Mouse (Mus musculus): ENCODE measurements around the gene Sorcs2.

Gene Sorcs2

DNA sequence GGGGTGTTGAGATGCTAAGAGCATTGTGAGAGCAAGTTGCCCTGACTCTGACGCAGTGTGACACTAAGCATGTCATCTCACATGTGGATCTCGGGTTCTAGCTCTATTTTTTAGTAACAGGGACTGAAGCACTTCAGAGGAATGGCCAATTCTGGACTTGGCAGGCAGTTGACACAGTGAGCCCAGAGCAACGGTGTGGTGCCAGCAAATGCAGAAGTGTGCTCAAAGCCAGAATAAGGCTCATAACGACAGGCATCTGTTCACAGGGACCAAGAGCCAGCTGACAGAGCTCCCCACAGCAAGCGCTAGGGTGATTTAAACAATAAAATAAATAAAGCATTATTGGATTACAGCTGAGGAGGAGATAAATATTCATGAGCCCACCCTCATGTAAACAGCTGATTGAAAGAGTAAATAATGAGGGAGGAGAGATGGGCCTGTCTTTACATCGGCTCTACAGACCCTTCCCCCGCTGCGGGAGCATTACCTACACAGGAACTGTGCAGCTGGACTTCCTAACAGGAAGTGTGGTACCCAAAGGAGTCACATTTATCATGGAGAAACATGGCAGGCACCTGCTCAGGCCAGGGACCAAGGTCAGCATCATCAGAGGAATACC, 267.4 kb downstream of the Sorcs2 start:
- in situ Hi-C loops (cut with MboI, MseI): no loop called here

DNA sequence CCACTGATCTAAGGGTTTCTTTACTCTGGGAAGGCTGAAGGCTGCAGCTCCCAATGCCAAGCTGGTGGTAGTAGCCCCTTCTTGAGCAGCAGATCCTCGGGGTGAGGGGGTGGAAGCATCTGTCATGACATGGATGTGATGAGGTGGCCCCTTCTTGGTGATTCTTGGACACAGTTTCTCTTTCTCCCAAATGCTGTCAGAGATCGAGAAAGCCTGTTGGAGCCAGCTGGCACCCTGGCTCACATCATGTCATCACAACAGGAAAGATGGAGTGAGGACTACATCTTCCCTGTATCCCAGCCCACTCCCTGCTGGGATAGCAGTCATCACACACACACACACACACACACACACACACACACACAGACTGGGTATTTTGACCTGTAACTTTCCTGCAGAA, 268.3 kb downstream of the Sorcs2 start:
- in situ Hi-C loops (cut with MboI, MseI): no loop called here

- in situ Hi-C loops (cut with MboI, MseI): no loop called here
Measured at GRCm38 (mm10) chr5:36128513-36128912, 269.4 kb downstream of the Sorcs2 start.

DNA sequence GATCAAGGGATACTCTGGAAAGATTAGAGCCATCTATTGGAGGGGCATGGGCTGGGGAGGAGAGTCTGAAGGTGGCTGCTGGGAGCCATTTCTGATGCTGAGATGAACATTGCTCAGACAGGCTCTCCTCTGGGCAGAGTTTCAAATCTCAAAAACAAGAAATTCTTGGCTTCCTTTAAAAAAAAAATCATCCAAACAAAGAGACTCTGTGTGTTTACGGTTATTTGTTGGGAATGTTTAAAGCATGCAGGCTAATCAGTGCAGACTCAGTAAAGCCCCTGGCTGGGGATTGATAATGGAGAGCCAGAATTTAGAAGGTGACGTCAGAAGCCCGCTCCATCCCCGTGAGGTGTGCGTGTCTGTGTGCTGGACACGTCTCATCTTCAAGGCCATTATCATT, 272.9 kb downstream of the Sorcs2 start:
- in situ Hi-C loops (cut with MboI, MseI): no loop called here

- in situ Hi-C loops (cut with MboI, MseI): no loop called here
Measured at GRCm38 (mm10) chr5:36122987-36123386, 275.0 kb downstream of the Sorcs2 start.

- in situ Hi-C loops (cut with MboI, MseI): no loop called here
Measured at GRCm38 (mm10) chr5:36120931-36121341, 277.0 kb downstream of the Sorcs2 start.

DNA sequence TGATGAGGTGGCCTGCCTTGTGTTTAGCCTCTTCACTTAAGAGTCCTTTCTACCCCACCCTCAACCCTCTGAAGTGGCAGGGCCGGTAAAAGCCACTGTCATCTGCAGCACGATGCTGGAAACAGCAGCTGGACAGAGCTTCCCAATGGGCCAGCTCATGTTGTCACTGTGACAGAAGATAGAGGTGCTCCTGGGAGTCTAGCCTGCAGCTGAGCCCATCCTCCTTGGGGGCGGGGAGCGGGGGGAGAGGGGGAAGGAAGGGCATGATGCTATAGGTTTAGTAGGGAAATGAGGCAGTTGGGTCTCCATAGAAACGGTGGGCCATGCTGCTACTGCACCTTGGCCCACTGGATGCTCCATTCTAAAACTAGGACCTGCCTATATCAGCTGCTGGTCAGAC, 279.9 kb downstream of the Sorcs2 start:
- in situ Hi-C loops (cut with MboI, MseI): loop anchor here (10.0 kb wide), 1 partner anchor 567 kb away; no protein-coding TSS in a partner anchor

- in situ Hi-C loops (cut with MboI, MseI): loop anchor here (10.0 kb wide), 1 partner anchor 569 kb away; no protein-coding TSS in a partner anchor
Measured at GRCm38 (mm10) chr5:36115519-36115918, 282.4 kb downstream of the Sorcs2 start.

DNA sequence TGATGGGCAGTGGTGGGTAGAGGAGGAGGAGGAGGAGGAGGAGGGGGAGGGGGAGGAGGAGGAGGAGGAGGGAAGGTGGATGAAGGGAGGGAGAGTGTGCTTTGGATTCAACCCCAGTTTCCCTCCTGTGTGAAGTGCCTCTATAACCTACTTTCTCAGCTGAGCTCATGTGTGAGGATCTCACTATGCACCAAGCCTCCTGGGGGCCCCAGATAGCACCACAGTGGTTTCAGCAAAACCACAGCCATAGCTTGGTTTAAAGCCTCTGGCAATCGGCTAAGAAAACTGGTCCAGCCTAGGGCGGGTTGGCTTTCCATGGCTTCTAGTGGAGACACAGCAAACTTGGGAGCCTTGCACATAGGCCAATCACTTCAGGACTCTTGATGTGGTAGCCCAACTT, 284.2 kb downstream of the Sorcs2 start:
- in situ Hi-C loops (cut with MboI, MseI): loop anchor here (10.0 kb wide), 1 partner anchor 571 kb away; no protein-coding TSS in a partner anchor

- in situ Hi-C loops (cut with MboI, MseI): loop anchor here (10.0 kb wide), 1 partner anchor 572 kb away; no protein-coding TSS in a partner anchor
Measured at GRCm38 (mm10) chr5:36112696-36113095, 285.2 kb downstream of the Sorcs2 start.

GRCm38 (mm10) chr5:36111516-36111915, 286.4 kb downstream of the Sorcs2 start:
- in situ Hi-C loops (cut with MboI, MseI): loop anchor here (10.0 kb wide), 1 partner anchor 573 kb away; no protein-coding TSS in a partner anchor

- in situ Hi-C loops (cut with MboI, MseI): no loop called here
Measured at GRCm38 (mm10) chr5:36108339-36108887, 289.5 kb downstream of the Sorcs2 start.

DNA sequence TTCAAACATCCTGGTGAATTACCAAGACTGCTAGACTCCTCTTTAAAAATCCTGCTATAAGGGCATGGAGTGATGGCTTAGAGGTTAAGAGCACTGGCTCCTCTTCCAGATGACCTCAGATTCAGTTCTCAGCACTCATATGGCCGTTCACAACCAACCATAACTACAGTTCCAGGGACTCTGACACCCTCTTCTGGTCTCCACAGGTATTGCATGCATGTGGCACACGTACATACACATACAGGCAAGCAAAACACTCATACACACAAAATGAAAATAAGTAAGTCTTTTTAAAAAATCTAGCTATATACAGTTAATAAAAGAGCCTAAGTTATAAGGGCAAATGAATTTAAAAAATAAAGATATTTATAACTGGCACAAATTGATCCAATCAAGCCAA, 294.5 kb downstream of the Sorcs2 start:
- in situ Hi-C loops (cut with MboI, MseI): no loop called here

GRCm38 (mm10) chr5:36101129-36101528, 296.8 kb downstream of the Sorcs2 start:
- in situ Hi-C loops (cut with MboI, MseI): no loop called here

DNA sequence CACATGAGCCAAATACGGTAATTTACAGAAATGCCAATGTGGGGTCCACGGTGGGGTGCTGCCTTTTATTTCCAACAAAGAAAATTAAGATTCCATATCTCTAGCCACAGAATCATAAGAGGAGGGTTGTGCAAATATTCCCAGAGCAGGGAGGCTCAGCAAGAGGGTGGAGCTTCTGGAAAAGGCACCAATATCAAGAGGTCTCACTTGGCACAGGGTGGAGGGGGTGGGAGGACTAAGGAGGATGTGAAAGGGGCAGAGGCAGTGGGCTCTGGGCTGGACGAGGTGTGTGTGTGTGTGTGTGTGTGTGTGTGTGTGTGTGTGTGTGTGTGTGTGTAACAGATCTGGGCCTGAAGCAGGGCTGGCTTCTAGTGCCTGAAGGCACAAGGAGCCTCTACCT, 297.5 kb downstream of the Sorcs2 start:
- in situ Hi-C loops (cut with MboI, MseI): no loop called here

DNA sequence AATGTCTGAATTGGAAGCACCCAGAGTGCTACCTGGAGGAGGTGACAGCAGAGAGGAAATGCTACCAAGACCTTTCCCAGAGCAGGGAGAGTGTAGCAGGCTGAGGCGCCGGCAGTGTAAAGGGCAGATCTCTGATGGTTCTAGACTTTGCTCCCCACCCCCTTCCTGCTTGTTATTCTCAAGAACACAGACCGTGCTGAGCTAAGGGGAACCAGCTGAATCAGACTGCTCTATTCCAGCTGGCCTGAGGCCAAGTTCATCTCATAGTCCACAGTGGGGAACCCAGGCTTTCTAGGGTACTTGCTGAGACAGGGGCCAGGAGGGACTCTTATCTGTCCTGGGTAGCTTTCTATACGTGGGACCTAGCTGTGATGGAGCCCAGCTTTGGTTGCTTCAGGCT, 298.3 kb downstream of the Sorcs2 start:
- in situ Hi-C loops (cut with MboI, MseI): no loop called here

DNA sequence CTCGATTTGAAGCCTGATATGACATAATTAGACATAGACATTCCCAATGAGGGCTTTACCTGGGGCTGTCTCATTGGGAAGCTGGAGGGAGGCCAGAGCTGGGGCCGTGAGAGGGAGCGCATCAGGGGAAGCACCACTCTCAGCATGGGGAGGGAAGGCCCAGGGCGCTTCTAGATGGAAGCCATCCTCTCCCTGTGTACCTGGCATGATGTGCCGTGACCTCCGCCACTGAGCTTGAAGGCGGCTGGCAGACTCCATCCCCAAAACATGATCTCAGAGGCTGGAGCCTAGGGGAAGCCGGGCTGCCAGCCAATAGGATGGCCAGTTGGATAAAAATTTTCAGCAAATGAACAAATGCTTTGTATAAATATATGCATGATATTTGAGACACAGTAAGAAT, 301.9 kb downstream of the Sorcs2 start:
- in situ Hi-C loops (cut with MboI, MseI): no loop called here

- in situ Hi-C loops (cut with MboI, MseI): no loop called here
Measured at GRCm38 (mm10) chr5:36090036-36090435, 307.9 kb downstream of the Sorcs2 start.

DNA sequence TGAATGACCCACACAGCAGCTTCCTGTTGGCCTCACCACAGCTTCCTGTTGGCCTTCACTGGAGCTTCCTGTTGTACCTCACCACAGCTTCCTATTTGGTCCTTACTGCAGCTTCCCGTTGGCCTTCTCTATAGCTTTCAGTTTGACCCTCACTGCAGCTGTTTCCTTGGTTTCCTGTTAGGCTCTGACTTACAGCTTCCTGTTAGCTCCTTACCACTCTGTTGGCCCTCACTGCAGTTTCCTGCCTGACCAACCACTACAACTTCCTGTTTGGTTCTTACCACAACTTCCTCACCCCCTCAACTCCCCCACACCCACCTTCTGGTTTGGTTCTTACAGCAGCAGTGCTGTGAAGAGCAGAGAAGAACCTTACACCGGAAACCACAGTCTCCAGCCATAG, 308.7 kb downstream of the Sorcs2 start:
- in situ Hi-C loops (cut with MboI, MseI): no loop called here

GRCm38 (mm10) chr5:36086931-36087330, 311.0 kb downstream of the Sorcs2 start:
- in situ Hi-C loops (cut with MboI, MseI): no loop called here

- in situ Hi-C loops (cut with MboI, MseI): no loop called here
Measured at GRCm38 (mm10) chr5:36085621-36086020, 312.3 kb downstream of the Sorcs2 start.

DNA sequence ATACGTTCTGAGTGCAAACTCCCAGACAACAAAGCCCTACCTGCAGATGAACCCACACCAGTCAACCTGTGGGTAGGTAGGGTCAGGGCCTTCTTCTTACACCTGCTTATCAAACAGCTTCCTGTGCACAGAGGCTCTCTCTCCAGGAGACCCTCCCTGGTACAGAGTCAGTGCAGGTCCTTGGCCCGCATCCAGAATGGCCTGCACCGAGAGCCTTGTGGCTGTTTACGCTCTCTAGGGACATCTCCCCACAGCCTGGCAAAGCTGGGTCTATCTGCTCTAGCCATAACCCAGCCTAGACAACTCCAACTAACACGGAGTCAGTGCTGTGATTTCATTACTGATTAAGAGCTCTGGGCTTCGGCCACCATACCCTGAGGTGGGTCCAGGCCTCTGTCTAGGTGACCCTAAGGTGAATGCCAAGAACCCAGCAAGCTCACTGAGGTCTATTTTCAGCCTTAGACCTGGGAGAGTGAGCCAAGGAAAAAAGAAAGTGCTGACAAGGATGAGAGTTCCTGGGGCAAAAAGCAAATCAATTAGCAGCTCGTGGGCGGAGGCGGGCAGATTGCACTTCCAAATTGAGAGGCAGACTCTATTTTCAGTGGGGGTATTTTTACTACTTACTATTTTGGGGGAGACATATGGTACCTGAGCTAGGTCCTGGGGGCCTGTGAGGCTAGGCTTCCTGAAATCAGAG, 313.9 kb downstream of the Sorcs2 start:
- in situ Hi-C loops (cut with MboI, MseI): no loop called here

DNA sequence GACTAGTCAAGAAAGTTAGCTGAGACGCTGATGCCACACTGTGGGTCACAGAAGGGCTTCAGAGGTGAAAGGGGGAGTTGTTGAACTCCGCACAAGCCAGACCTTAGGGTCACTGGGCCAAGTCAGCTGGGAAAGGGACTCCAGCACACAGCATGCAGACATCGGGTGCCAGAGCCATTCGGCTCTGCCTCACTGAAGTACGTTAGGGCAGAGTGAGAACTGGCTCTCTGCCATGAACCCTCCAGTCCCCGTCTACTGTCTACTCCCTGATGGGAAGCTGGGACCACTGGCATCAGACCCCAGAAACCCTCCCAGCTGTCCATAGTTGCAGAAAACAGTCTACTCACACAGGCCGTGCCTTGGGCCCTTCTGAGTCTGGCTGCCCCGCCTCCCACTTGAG, 316.9 kb downstream of the Sorcs2 start:
- in situ Hi-C loops (cut with MboI, MseI): no loop called here

All from T-helper 2 cell (primary cell).